Mouse (Mus musculus): ENCODE measurements around the gene Snx9.

Snx9 gene

GRCm38 (mm10) chr17:5934554-5935324, 93.6 kb downstream of the Snx9 start:
- peak; percentile 81 for DNase-seq

- no peak for DNase-seq
Observed at GRCm38 (mm10) chr17:5935680-5936079, 94.6 kb downstream of the Snx9 start.

- no peak for DNase-seq
Observed at GRCm38 (mm10) chr17:5936276-5936675, 95.1 kb downstream of the Snx9 start.

GRCm38 (mm10) chr17:5937441-5937840, 96.3 kb downstream of the Snx9 start:
- DNase-seq: no peak

- DNase-seq: no peak
Observed at GRCm38 (mm10) chr17:5939871-5940270, 98.7 kb downstream of the Snx9 start.

- DNase-seq: peak; percentile 77
Observed at GRCm38 (mm10) chr17:5940792-5941191, 99.7 kb downstream of the Snx9 start.

- DNase-seq: peak; percentile 70
Observed at GRCm38 (mm10) chr17:5941230-5942043, 100.3 kb downstream of the Snx9 start, which contains the start of gene Synj2. Gene Synj2, plus strand, starts transcription at chr17:5941280.

GRCm38 (mm10) chr17:5942156-5942555, 101.0 kb downstream of the Snx9 start:
- DNase-seq: no peak

- DNase-seq: no peak
Observed at GRCm38 (mm10) chr17:5943053-5943452, 101.9 kb downstream of the Snx9 start.

- no peak for DNase-seq
Observed at GRCm38 (mm10) chr17:5947039-5947438, 105.9 kb downstream of the Snx9 start.

GRCm38 (mm10) chr17:5952455-5952854, 111.3 kb downstream of the Snx9 start:
- no peak for DNase-seq

GRCm38 (mm10) chr17:5956350-5957000, 115.3 kb downstream of the Snx9 start:
- no peak for DNase-seq

- DNase-seq: no peak
Observed at GRCm38 (mm10) chr17:5957097-5957496, 116.0 kb downstream of the Snx9 start.

GRCm38 (mm10) chr17:5958229-5958628, 117.1 kb downstream of the Snx9 start:
- DNase-seq: no peak

- no peak for DNase-seq
Observed at GRCm38 (mm10) chr17:5958636-5959035, 117.5 kb downstream of the Snx9 start.

GRCm38 (mm10) chr17:5959096-5959495, 118.0 kb downstream of the Snx9 start:
- no peak for DNase-seq

GRCm38 (mm10) chr17:5959802-5960201, 118.7 kb downstream of the Snx9 start:
- no peak for DNase-seq

- no peak for DNase-seq
Observed at GRCm38 (mm10) chr17:5963766-5964165, 122.6 kb downstream of the Snx9 start.

- no peak for DNase-seq
Observed at GRCm38 (mm10) chr17:5965084-5965781, 124.1 kb downstream of the Snx9 start.

GRCm38 (mm10) chr17:5966706-5967105, 125.6 kb downstream of the Snx9 start:
- DNase-seq: no peak

GRCm38 (mm10) chr17:5968562-5968961, 127.4 kb downstream of the Snx9 start:
- DNase-seq: no peak

GRCm38 (mm10) chr17:5969246-5969645, 128.1 kb downstream of the Snx9 start:
- no peak for DNase-seq

- no peak for DNase-seq
Observed at GRCm38 (mm10) chr17:5970298-5970821, 129.2 kb downstream of the Snx9 start.

Measured in kidney, adult 18-20 months (tissue).